Mouse (Mus musculus) midbrain, embryonic 13.5 days (tissue): Measurements from ENCODE around the gene Xylt2. TPM values are rescaled to one million over a fixed set of nuclear protein-coding genes. Genes with fewer than 3 reads are reported as not detected.
A peak's percentile ranks its signal among the peaks of the same experiment; 100 is the strongest.

Experiments
- ATAC-seq: fragments of 200-750 bp; cut with Nextera tagmentation; 2 replicates; pipeline ENCODE4 v1.8.0; 2017; ENCODE audit warnings: mild to moderate bottlenecking, moderate TSS enrichment, moderate library complexity
- H3K27ac ChIP-seq: fragments of 300-500 bp; sonication (generic); 2 replicates; pipeline ENCODE4 v1.5.1; 2015; ENCODE audit warnings: inconsistent platforms, mild to moderate bottlenecking, moderate library complexity
- H3K27me3 ChIP-seq: fragments of 300-500 bp; sonication (generic); 2 replicates; pipeline ENCODE4 v1.6.1; 2015; ENCODE audit warnings: mild to moderate bottlenecking, inconsistent platforms
- H3K36me3 ChIP-seq: fragments of 300-500 bp; sonication (generic); 2 replicates; pipeline ENCODE4 v1.6.1; 2015; ENCODE audit warnings: mild to moderate bottlenecking, inconsistent platforms
- H3K4me1 ChIP-seq: fragments of 300-500 bp; sonication (generic); replicated peaks from 2 replicates; pipeline ENCODE4 v1.6.1; 2015; ENCODE audit warnings: inconsistent platforms
- H3K4me2 ChIP-seq: fragments of 300-500 bp; sonication (generic); replicated peaks from 2 replicates; pipeline ENCODE4 v1.6.1; 2015; ENCODE audit warnings: moderate library complexity, mild to moderate bottlenecking, inconsistent platforms
- H3K4me3 ChIP-seq: fragments of 300-500 bp; sonication (generic); replicated peaks from 2 replicates; pipeline ENCODE4 v1.5.1; 2015; ENCODE audit warnings: mild to moderate bottlenecking, inconsistent platforms
- H3K9ac ChIP-seq: fragments of 300-500 bp; sonication (generic); replicated peaks from 2 replicates; pipeline ENCODE4 v1.6.1; 2015; ENCODE audit warnings: mild to moderate bottlenecking, inconsistent platforms
- H3K9me3 ChIP-seq: fragments of 300-500 bp; sonication (generic); 2 replicates; pipeline ENCODE4 v1.6.1; 2016; ENCODE audit warnings: mild to moderate bottlenecking, inconsistent platforms
- WGBS: fragments of 180-500 bp; shearing (Covaris S2); methylation state at CpG from one replicate; pipeline ENCODE4 v1.1.7; 2015; 5-methylcytosine and 5-hydroxymethylcytosine counted together
- polyA plus RNA-seq: library from polyadenylated mRNA; unstranded; fragments of >200 nt; fragmentation: Nextera tagmentation; extraction: Ambion mirVana; gene quantifications from 2 replicates; pipeline ENCODE4 v1.2.1, GENCODE M21; 2015

Xylt2 gene
- polyA plus RNA-seq: 8.3 and 11.3 TPM in 2 replicates

- Histone ChIP-seq H3K4me3 (peak within 1 kb of the TSS; percentile 79), H3K36me3 (no peaks in the 10 kb centered on the region), H3K9ac (peak within 1 kb of the TSS; percentile 90), H3K4me1 (peaks cover 31% of the 10 kb centered on the region), H3K9me3 (no peaks in the 10 kb centered on the region), H3K4me2 (peak within 1 kb of the TSS; percentile 77), H3K27me3 (no peaks in the 10 kb centered on the region), H3K27ac (peak within 1 kb of the TSS; percentile 92)
- under 1% methylated on average over 80 of the region's 82 CpGs for WGBS
- peak; percentile 96 for ATAC-seq
Observed at GRCm38 (mm10) chr11:94676754-94677606, at the start of gene Xylt2. TSS of gene Xylt2 (minus strand) at chr11:94677515.

- Histone ChIP-seq H3K9ac (no peak overlapping the region), H3K27me3 (no peaks in the 10 kb centered on the region), H3K4me3 (no peak overlapping the region), H3K4me2 (no peak overlapping the region), H3K27ac (no peak overlapping the region), H3K4me1 (peaks cover 21% of the 10 kb centered on the region), H3K36me3 (no peaks in the 10 kb centered on the region), H3K9me3 (no peaks in the 10 kb centered on the region)
- WGBS: 67% methylated on average over 2 of the region's 2 CpGs
- ATAC-seq: no peak
Observed at GRCm38 (mm10) chr11:94719216-94719615, 41.9 kb upstream of the Xylt2 start.

- Histone ChIP-seq H3K36me3 (no peaks in the 10 kb centered on the region), H3K9ac (no peak overlapping the region), H3K4me3 (no peak overlapping the region), H3K4me1 (peaks cover 23% of the 10 kb centered on the region), H3K4me2 (no peak overlapping the region), H3K27me3 (no peaks in the 10 kb centered on the region), H3K9me3 (no peaks in the 10 kb centered on the region), H3K27ac (no peak overlapping the region)
- ATAC-seq: no peak
- WGBS: 89% methylated on average over 7 of the region's 7 CpGs
Observed at GRCm38 (mm10) chr11:94718113-94718909, 41.0 kb upstream of the Xylt2 start.

- Histone ChIP-seq H3K36me3 (no peaks in the 10 kb centered on the region), H3K4me3 (no peak overlapping the region), H3K27ac (peak overlapping the region; percentile 35; the same call in 1 of the 2 replicates), H3K9me3 (no peaks in the 10 kb centered on the region), H3K4me2 (no peak overlapping the region), H3K9ac (no peak overlapping the region), H3K27me3 (no peaks in the 10 kb centered on the region), H3K4me1 (peaks cover 23% of the 10 kb centered on the region)
- 27% methylated on average over 11 of the region's 11 CpGs for WGBS
- no peak for ATAC-seq
Observed at GRCm38 (mm10) chr11:94717239-94717638, 39.9 kb upstream of the Xylt2 start.

GRCm38 (mm10) chr11:94716754-94717153 is 39.4 kb upstream of the Xylt2 start:
- WGBS: 15% methylated on average over 9 of the region's 9 CpGs

GRCm38 (mm10) chr11:94715622-94716021 is 38.3 kb upstream of the Xylt2 start:
- H3K4me1 ChIP-seq: peaks cover 23% of the 10 kb centered on the region

More at GRCm38 (mm10) chr11:94716754-94717153, 39.4 kb upstream of the Xylt2 start:
- H3K9ac ChIP-seq: no peak overlapping the region
- H3K4me1 ChIP-seq: peaks cover 23% of the 10 kb centered on the region
- H3K27ac ChIP-seq: no peak overlapping the region
- H3K36me3 ChIP-seq: no peaks in the 10 kb centered on the region
- no peak overlapping the region for H3K4me3 ChIP-seq
- peak; percentile 34; the same call in 1 of the 2 replicates for ATAC-seq
- no peaks in the 10 kb centered on the region for H3K9me3 ChIP-seq
- H3K4me2 ChIP-seq: no peak overlapping the region
- no peaks in the 10 kb centered on the region for H3K27me3 ChIP-seq

GRCm38 (mm10) chr11:94713246-94713860 is 36.0 kb upstream of the Xylt2 start:
- 65% methylated on average over 11 of the region's 11 CpGs for WGBS
- peaks cover 23% of the 10 kb centered on the region for H3K4me1 ChIP-seq
- H3K4me3 ChIP-seq: no peak overlapping the region
- H3K9ac ChIP-seq: no peak overlapping the region
- H3K9me3 ChIP-seq: no peaks in the 10 kb centered on the region
- no peak overlapping the region for H3K4me2 ChIP-seq
- ATAC-seq: no peak
- no peaks in the 10 kb centered on the region for H3K36me3 ChIP-seq
- no peaks in the 10 kb centered on the region for H3K27me3 ChIP-seq
- H3K27ac ChIP-seq: no peak overlapping the region

More at GRCm38 (mm10) chr11:94715622-94716021, 38.3 kb upstream of the Xylt2 start:
- Histone ChIP-seq H3K9me3 (no peaks in the 10 kb centered on the region), H3K4me2 (no peak overlapping the region), H3K27ac (no peak overlapping the region), H3K36me3 (no peaks in the 10 kb centered on the region), H3K27me3 (no peaks in the 10 kb centered on the region), H3K4me3 (no peak overlapping the region), H3K9ac (no peak overlapping the region)
- 52% methylated on average over 5 of the region's 5 CpGs for WGBS
- no peak for ATAC-seq

- Histone ChIP-seq H3K9me3 (no peaks in the 10 kb centered on the region), H3K4me2 (no peak within 1 kb of the TSS), H3K4me1 (0 out of 2 replicates have a peak, but pooled peaks cover 6% of the 10 kb centered on the region), H3K36me3 (no peaks in the 10 kb centered on the region), H3K9ac (no peak within 1 kb of the TSS), H3K4me3 (no peak within 1 kb of the TSS), H3K27ac (no peak within 1 kb of the TSS), H3K27me3 (no peaks in the 10 kb centered on the region)
- ATAC-seq: no peak
- WGBS: 77% methylated on average over 5 of the region's 5 CpGs
Observed at GRCm38 (mm10) chr11:94704472-94704871, 27.2 kb upstream of the Xylt2 start, which contains the start of gene Gm11541. TSS of gene Gm11541 (minus strand) at chr11:94704499.

GRCm38 (mm10) chr11:94704020-94704419 is 26.7 kb upstream of the Xylt2 start:
- Histone ChIP-seq H3K27ac (no peak overlapping the region), H3K4me1 (0 out of 2 replicates have a peak, but pooled peaks cover 6% of the 10 kb centered on the region), H3K4me2 (no peak overlapping the region), H3K9me3 (no peaks in the 10 kb centered on the region), H3K36me3 (no peaks in the 10 kb centered on the region), H3K9ac (no peak overlapping the region), H3K27me3 (no peaks in the 10 kb centered on the region), H3K4me3 (no peak overlapping the region)
- ATAC-seq: no peak
- WGBS: 33% methylated on average over 7 of the region's 7 CpGs

- Histone ChIP-seq H3K27ac (no peak overlapping the region), H3K9me3 (no peaks in the 10 kb centered on the region), H3K4me1 (0 out of 2 replicates have a peak, but pooled peaks cover 8% of the 10 kb centered on the region), H3K4me2 (no peak overlapping the region), H3K4me3 (no peak overlapping the region), H3K27me3 (no peaks in the 10 kb centered on the region), H3K9ac (no peak overlapping the region), H3K36me3 (no peaks in the 10 kb centered on the region)
- WGBS: 78% methylated on average over 3 of the region's 3 CpGs
- ATAC-seq: no peak
Observed at GRCm38 (mm10) chr11:94702216-94702610, 24.9 kb upstream of the Xylt2 start.

- no peaks in the 10 kb centered on the region for H3K27me3 ChIP-seq
- ATAC-seq: no peak
- H3K27ac ChIP-seq: no peak overlapping the region
- H3K4me2 ChIP-seq: no peak overlapping the region
- H3K36me3 ChIP-seq: no peaks in the 10 kb centered on the region
- H3K9ac ChIP-seq: 0 out of 2 replicates have a peak overlapping the region, but pooled peaks have one; percentile 14
- 0 out of 2 replicates have a peak, but pooled peaks cover 8% of the 10 kb centered on the region for H3K4me1 ChIP-seq
- WGBS: 70% methylated on average over 27 of the region's 27 CpGs
- no peaks in the 10 kb centered on the region for H3K9me3 ChIP-seq
- H3K4me3 ChIP-seq: no peak overlapping the region
Observed at GRCm38 (mm10) chr11:94701401-94702215, 24.3 kb upstream of the Xylt2 start.
